Mouse (Mus musculus) forebrain, embryonic 14.5 days (tissue): Measurements from ENCODE around the gene Ifngr2. TPM values are rescaled to one million over a fixed set of nuclear protein-coding genes. Genes with fewer than 3 reads are reported as not detected.

Experiments used
- ATAC-seq: fragments of 200-750 bp; cut with Nextera tagmentation; 2 replicates; pipeline ENCODE4 v1.8.0; 2017; ENCODE audit warnings: mild to moderate bottlenecking, moderate library complexity
- DNase-seq: peaks from one replicate; pipeline ENCODE4 v3.0.0-alpha.2; 2015; ENCODE audit warnings: low spot score
- H3K27ac ChIP-seq: fragments of 300-500 bp; sonication (generic); 2 replicates; pipeline ENCODE4 v1.5.1; 2014; ENCODE audit warnings: low read depth, mild to moderate bottlenecking, control low read depth, low read length, moderate library complexity
- H3K27me3 ChIP-seq: fragments of 300-500 bp; sonication (generic); replicated peaks from 2 replicates; pipeline ENCODE4 v1.6.1; 2014; ENCODE audit warnings: low read length, control low read depth, mixed read lengths; ENCODE audit not compliant: control insufficient read depth, insufficient read depth
- H3K36me3 ChIP-seq: fragments of 300-500 bp; sonication (generic); 2 replicates; pipeline ENCODE4 v1.6.1; 2014; ENCODE audit warnings: low read length, control low read depth; ENCODE audit not compliant: control insufficient read depth, insufficient read depth
- H3K4me1 ChIP-seq: fragments of 300-500 bp; sonication (generic); 2 replicates; pipeline ENCODE4 v1.6.1; 2014; ENCODE audit warnings: antibody characterized with exemption, low read length, control low read depth; ENCODE audit not compliant: control insufficient read depth, insufficient read depth
- H3K4me2 ChIP-seq: fragments of 300-500 bp; sonication (generic); 2 replicates; pipeline ENCODE4 v1.6.1; 2014; ENCODE audit warnings: mild to moderate bottlenecking, control low read depth, low read length
- H3K4me3 ChIP-seq: fragments of 300-500 bp; sonication (generic); 2 replicates; pipeline ENCODE4 v1.5.1; 2014; ENCODE audit warnings: low read depth, low read length, control low read depth
- H3K9ac ChIP-seq: fragments of 300-500 bp; sonication (generic); 2 replicates; pipeline ENCODE4 v1.6.1; 2014; ENCODE audit warnings: mild to moderate bottlenecking, low read length, control low read depth, moderate library complexity
- H3K9me3 ChIP-seq: fragments of 300-500 bp; sonication (generic); replicated peaks from 2 replicates; pipeline ENCODE4 v1.6.1; 2016; ENCODE audit warnings: low read length, control low read depth, mixed read lengths; ENCODE audit not compliant: control insufficient read depth
- WGBS: fragments of 180-500 bp; shearing (Covaris S2); extraction: QIAGEN DNeasy Blood & Tissue Kit; methylation state at CpG from one replicate; pipeline ENCODE4 v1.1.7; 2014; 5-methylcytosine and 5-hydroxymethylcytosine counted together
- microRNA-seq: library from miRNA; unstranded; fragments of <30 nt; microRNA quantifications from one replicate; pipeline ENCODE4, GENCODE M21; 2016
- polyA plus RNA-seq: library from polyadenylated mRNA; unstranded; fragments of >200 nt; fragmentation: Nextera tagmentation; extraction: Ambion mirVana; gene quantifications from 2 replicates; pipeline ENCODE4 v1.2.1, GENCODE M21; 2014

Gene Ifngr2
- polyA plus RNA-seq, 1 experiment from 2014 or later = 77.3 TPM

- DNase-seq (no peak), ATAC-seq (no peak)
- Histone ChIP-seq H3K27ac (no peak overlapping the region), H3K9ac (no peak overlapping the region), H3K4me1 (peaks cover under 1% of the 10 kb centered on the region; the same call in 1 of the 2 replicates), H3K27me3 (no peaks in the 10 kb centered on the region), H3K36me3 (no peaks in the 10 kb centered on the region), H3K4me2 (no peak overlapping the region), H3K9me3 (no peaks in the 10 kb centered on the region), H3K4me3 (no peak overlapping the region)
- 79% methylated on average over 9 of the region's 9 CpGs for WGBS
Observed at GRCm38 (mm10) chr16:91601693-91602092, 54.8 kb downstream of the Ifngr2 start.

- Histone ChIP-seq H3K27ac (no peak overlapping the region), H3K4me2 (no peak overlapping the region), H3K9ac (no peak overlapping the region), H3K4me3 (no peak overlapping the region), H3K9me3 (no peaks in the 10 kb centered on the region), H3K4me1 (no peaks in the 10 kb centered on the region), H3K27me3 (no peaks in the 10 kb centered on the region), H3K36me3 (no peaks in the 10 kb centered on the region)
- ATAC-seq (no peak), DNase-seq (no peak)
- 64% methylated on average over 6 of the region's 6 CpGs for WGBS
Observed at GRCm38 (mm10) chr16:91605156-91605555, 58.3 kb downstream of the Ifngr2 start.

- DNase-seq (no peak), ATAC-seq (no peak)
- Histone ChIP-seq H3K4me2 (no peak overlapping the region), H3K9ac (no peak overlapping the region), H3K27me3 (no peaks in the 10 kb centered on the region), H3K9me3 (no peaks in the 10 kb centered on the region), H3K36me3 (no peaks in the 10 kb centered on the region), H3K27ac (no peak overlapping the region), H3K4me3 (no peak overlapping the region), H3K4me1 (no peaks in the 10 kb centered on the region)
- WGBS = 92% methylated on average over 8 of the region's 8 CpGs
Observed at GRCm38 (mm10) chr16:91606958-91607357, 60.1 kb downstream of the Ifngr2 start.

GRCm38 (mm10) chr16:91609501-91610245, 62.8 kb downstream of the Ifngr2 start:
- Histone ChIP-seq H3K27me3 (no peaks in the 10 kb centered on the region), H3K4me1 (no peaks in the 10 kb centered on the region), H3K4me2 (no peak overlapping the region), H3K4me3 (no peak overlapping the region), H3K27ac (no peak overlapping the region), H3K36me3 (no peaks in the 10 kb centered on the region), H3K9me3 (no peaks in the 10 kb centered on the region), H3K9ac (no peak overlapping the region)
- ATAC-seq (no peak), DNase-seq (no peak)
- 82% methylated on average over 9 of the region's 9 CpGs for WGBS

GRCm38 (mm10) chr16:91611248-91611647, 64.4 kb downstream of the Ifngr2 start:
- H3K27ac ChIP-seq = no peak overlapping the region
- no peaks in the 10 kb centered on the region for H3K27me3 ChIP-seq
- 61% methylated on average over 11 of the region's 11 CpGs for WGBS
- DNase-seq = no peak
- no peak overlapping the region for H3K4me3 ChIP-seq
- no peaks in the 10 kb centered on the region for H3K9me3 ChIP-seq
- H3K4me2 ChIP-seq = no peak overlapping the region
- no peaks in the 10 kb centered on the region for H3K36me3 ChIP-seq
- ATAC-seq = no peak
- H3K4me1 ChIP-seq = no peaks in the 10 kb centered on the region
- H3K9ac ChIP-seq = no peak overlapping the region

GRCm38 (mm10) chr16:91612525-91612924, 65.7 kb downstream of the Ifngr2 start:
- Histone ChIP-seq H3K9ac (no peak overlapping the region), H3K27me3 (no peaks in the 10 kb centered on the region), H3K4me2 (no peak overlapping the region), H3K4me3 (no peak overlapping the region), H3K9me3 (no peaks in the 10 kb centered on the region), H3K27ac (no peak overlapping the region), H3K36me3 (no peaks in the 10 kb centered on the region), H3K4me1 (no peaks in the 10 kb centered on the region)
- 77% methylated on average over 5 of the region's 5 CpGs for WGBS
- ATAC-seq (no peak), DNase-seq (no peak)

- Histone ChIP-seq H3K4me3 (no peak overlapping the region), H3K9me3 (no peaks in the 10 kb centered on the region), H3K27ac (no peak overlapping the region), H3K36me3 (no peaks in the 10 kb centered on the region), H3K9ac (no peak overlapping the region), H3K4me2 (no peak overlapping the region), H3K27me3 (no peaks in the 10 kb centered on the region), H3K4me1 (0 out of 2 replicates have a peak, but pooled peaks cover 4% of the 10 kb centered on the region)
- DNase-seq (no peak), ATAC-seq (no peak)
- WGBS = 82% methylated on average over 6 of the region's 6 CpGs
Observed at GRCm38 (mm10) chr16:91614552-91614951, 67.7 kb downstream of the Ifngr2 start.

Small RNA genes lying within 50 kb of the gene (microRNA-seq; reads per million reads assigned to microRNA genes)
- gene Mir6367 = not detected

Other genes with a start within 250 kb of the Ifngr2 start
- gene Ifnar2, start 174.3 kb upstream of the Ifngr2 start, polyA plus RNA-seq = 44.6 and 46.9 TPM in 2 replicates
- not detected in 2 replicates for gene Gm21970, start 155.4 kb upstream of the Ifngr2 start, polyA plus RNA-seq
- gene Il10rb, start 140.9 kb upstream of the Ifngr2 start, polyA plus RNA-seq = 7.7 and 10.5 TPM in 2 replicates
- 40.4 and 45.6 TPM in 2 replicates for gene Ifnar1, start 61.8 kb upstream of the Ifngr2 start, polyA plus RNA-seq
- 105 and 111 TPM in 2 replicates for gene Tmem50b, start 50.7 kb downstream of the Ifngr2 start, polyA plus RNA-seq
- gene Dnajc28, start 72.0 kb downstream of the Ifngr2 start, polyA plus RNA-seq = 7.2 and 8.4 TPM in 2 replicates
- gene Gart, start 99.9 kb downstream of the Ifngr2 start, polyA plus RNA-seq = 64.9 and 66.7 TPM in 2 replicates
- gene Son, start 100.4 kb downstream of the Ifngr2 start, polyA plus RNA-seq = 126 and 131 TPM in 2 replicates
- 15.3 and 19.9 TPM in 2 replicates for gene Donson, start 141.7 kb downstream of the Ifngr2 start, polyA plus RNA-seq
- gene Cryzl1, start 181.9 kb downstream of the Ifngr2 start, polyA plus RNA-seq = 104 and 119 TPM in 2 replicates
- gene Itsn1, start 182.2 kb downstream of the Ifngr2 start, polyA plus RNA-seq = 54.2 and 63.7 TPM in 2 replicates